Mouse (Mus musculus): Measurements from ENCODE around the gene Arhgef9.

The Arhgef9 gene

DNA sequence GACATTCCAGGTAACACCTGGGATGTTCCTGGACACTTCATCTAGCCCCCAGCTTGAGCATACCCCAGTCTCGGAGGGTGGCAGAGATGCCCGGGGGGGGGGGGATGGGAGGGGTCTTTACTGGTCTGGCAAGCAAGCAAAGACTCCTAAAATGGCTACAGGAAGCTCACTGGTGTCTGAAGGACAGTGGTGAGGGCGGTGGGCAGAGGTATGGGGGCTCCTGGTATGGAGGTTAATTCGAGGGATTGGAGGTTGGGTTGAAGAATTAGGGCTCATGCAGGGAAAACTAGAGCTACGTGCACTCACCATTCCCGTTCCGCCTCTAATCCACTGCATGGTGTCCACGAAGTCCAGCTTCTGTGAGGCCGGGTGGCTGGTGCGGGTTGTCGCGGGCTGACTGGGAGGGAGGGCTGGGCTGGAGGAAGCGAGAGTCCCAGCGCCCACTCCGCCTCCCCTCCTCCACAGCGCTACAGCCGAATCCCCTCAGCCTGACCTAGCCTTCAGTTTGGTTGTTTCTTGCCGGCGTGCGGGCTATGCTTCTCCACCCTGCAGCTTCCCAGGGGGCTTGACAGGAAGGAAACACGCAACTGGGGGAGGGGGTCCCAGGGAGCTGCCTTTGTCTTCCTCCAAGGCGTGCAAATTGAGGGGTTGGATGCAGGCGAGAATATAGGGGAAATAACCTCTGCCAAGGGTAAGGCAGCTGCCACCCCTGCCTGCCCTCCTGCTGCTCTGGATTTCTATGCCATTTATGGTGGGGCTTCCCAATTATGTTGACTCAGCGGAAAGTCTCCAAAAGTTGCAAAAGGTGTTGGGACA is at the start of gene Arhgef9:
TSS of gene Arhgef9 (minus strand) at position 753 of the 816 bp plus-strand sequence.
- DNase-seq (ENCODE audit: low spot score): peak; percentile 2

DNA sequence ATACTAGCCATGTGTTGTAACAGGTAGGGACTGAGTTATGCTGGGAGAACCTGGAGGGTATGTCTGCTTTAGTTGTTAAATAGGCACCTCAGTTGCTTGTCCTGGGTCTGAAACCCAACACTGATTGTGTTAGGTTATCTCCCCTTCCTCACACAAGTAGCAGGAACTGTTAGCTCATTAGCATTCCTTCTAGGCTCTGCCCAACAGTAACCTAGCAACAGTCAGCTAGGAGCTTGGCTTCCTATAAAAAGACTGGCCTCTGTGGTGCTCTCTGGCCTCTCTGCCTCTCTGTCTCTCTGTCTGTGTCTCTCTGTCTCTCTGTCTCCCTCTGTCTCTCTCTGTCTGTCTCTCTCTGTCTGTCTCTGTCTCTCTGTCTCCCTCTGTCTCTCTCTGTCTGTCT is 42.2 kb upstream of the Arhgef9 start:
- no peak for DNase-seq (ENCODE audit: low spot score)

DNA sequence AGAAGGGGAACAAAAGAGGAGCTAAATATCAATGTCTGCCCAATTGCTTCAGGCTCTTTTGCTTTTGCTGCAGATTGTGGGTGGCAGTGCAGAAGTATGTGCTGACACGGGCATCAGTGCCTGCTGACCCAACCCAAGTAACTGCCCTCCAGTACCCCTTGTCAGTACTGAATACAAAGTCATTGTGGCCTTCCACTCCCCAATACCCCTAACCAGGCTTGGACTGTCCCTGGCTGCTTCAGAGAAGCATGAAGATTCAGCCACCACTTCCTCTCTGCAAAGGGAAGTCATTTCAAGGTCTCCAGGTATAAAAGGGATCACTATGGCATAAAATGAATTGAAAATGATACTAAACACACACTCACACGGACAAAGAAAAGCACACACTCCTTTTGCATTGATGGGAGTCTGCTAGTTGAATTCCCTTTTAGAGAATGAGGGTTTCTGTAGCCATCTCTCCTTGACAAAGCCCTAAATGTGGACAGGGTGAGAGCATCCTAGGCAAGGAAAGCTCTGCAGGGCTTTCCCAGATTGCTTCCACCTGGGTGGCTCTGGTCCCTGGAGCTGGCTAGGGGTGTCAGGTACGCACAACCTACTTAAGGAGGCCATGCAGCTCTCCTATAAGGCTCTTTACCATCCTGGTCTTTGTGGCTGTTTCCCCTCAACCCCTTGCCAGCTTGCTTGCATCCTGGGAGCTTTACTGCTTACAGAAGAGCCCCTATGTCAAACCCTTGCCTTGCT is 1.1 kb downstream of the Arhgef9 start:
- no peak for DNase-seq (ENCODE audit: low spot score)

DNA sequence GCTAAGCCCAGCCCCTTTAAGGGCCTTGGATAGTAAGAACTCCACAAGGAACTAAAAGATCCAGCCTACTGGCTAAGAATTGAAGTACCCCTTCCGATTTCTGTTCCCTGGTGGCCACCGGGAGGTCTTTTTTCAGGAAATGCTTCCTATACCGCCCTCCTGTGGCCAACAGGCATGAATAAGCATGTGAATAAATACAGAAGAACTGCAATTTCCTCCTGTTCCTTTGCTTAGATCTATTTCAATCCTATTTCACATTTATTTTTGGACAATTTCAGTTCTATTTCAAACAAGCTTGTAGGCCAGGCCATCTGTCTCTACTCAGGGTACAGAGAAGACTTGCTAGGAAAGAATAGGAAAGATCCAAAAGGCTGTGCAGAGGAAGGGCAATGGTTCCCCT is 20.7 kb downstream of the Arhgef9 start:
- no peak for DNase-seq (ENCODE audit: low spot score)

DNA sequence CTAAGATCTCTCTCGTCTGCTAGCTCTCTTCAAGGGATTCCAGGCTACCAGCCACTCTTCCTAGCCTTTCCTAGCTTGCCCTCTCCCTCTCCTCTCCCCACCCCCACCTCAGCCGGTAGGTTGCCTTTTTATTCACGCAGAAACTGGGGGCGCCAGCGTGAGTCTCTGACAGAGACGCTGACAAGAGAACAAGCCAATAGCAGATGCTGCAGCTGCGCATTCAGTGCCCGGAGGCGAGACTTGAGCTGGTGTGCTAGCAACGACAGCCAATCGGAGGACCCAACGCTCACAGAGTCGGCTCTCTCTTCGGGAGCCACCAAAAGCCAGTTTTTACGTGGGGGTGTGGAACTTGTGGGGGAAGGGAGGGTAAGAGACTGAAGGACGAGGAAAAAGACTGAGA is 30.3 kb downstream of the Arhgef9 start:
- DNase-seq (ENCODE audit: low spot score): peak; percentile 75

DNA sequence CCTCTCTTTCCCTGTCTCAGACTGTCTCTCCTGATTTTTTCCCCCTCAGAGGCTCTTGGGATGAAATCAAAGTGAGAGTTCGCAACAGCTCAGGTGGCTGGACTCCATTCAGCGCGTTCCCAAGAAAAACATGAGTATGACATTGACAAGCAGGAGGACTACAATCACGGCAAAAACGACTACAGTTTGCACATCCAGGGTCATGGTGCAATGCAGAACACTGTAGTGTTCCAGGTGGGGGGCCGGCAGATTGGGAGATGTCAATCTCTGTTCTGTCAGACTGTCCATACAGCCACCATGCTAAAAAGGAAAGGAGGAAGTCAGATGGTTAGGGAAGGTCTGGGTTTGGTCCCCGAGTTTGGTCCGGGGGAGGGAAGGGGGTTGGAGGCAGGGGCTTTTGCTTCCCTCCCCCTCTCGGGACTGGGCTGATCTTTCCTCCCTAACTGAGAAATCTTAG is 31.0 kb downstream of the Arhgef9 start:
- peak; percentile 1 for DNase-seq (ENCODE audit: low spot score)

DNA sequence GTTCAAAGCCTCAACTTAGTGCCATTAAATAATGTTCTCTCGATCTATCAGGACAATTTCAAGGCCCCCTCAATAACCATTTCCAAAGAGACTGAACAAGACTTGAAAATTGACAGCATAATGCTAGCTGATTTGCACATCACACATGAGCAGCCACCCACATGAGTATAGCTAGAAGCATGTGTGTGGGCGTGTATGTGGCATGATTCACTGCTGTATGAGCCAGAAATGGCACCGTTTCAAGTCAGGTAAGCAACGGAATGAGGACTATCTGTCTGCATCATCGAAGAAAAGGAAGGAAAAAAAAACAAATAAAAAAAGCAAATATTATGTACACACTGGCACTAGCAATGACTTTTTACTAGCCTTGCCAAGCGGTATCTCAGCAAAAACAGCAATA is 32.5 kb downstream of the Arhgef9 start:
- DNase-seq (ENCODE audit: low spot score): no peak

DNA sequence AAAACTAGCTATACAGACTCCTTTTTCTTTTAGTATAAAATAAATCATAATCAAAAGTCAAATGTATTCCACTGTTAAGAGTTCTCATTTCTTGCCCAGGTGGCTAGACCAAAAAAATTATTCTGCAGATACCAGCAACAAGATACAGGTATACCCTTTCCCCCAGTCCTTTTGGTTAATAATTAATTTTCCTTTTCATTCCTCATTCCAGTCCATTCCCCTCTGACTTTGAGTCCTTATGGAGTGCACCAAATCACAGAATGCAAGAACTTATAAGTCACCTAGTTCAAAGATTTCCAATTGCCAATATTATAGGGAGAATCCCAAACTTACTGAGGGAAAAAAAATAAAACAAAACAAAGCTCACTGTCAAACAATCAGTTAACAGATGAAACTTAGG is 33.2 kb downstream of the Arhgef9 start:
- DNase-seq (ENCODE audit: low spot score): no peak

DNA sequence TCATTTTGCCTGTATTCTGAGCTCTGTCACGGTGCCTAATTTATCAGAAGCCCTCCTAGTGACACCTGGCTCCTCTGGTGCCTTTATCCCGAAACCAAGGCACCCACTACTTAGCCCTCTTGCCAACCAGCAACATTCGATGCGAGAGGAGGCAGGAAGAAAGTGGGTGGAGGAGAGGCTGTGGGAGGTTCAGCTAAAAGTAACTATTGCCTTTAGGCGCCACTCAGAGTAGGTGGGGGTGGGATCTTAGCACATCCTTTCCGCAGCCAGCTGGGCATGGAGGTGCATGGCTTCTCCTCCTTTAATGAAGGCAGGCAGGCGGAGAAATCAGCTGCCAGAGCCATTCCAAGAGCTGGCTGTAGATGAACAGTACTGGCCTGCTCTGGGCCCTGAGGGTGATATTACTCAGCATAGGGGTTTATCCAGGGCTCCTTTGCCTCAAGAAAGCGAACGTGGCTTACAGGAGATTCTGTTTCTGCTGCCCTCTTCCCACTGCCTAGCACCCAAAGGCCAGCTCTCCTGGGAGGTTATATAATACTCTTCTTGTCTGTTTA is 39.7 kb downstream of the Arhgef9 start:
- no peak for DNase-seq (ENCODE audit: low spot score)

DNA sequence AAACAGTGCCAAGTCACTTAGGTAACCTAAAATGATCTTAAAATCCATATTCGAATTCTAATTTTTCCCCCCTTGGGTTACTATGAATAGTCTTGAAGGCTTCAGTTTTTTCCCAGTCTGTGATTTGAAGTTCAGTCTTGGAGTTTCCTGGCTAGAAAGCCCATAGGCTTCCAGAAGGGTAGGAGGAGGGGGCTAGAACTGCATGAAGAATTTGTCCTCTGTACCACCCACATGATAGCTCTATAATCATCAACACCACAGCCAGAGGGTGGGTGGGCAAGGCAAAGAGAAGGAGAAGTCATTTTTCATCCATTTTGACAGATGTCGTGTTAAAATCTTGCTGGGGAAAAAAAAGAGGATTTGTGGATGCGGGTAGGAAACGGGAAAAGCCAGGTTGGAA is 58.0 kb downstream of the Arhgef9 start:
- no peak for DNase-seq (ENCODE audit: low spot score)

DNA sequence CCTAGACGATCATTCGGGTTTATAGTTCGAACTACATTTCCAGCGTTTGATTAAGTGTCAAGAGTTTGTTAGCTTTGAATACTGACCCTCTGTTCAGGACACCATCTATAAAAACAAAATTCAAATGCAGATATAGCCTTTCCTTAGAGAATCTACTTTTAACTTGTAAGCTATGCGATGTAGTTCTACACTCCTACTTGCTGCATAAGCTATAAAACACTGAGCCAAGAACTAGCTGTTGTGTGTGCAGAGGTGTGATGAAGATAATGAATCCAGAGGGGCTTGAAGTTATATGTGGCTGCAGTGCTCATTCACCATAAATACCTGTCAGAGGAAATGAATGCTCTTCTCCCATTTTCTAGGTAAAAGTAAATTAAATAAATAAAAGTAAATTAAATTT is 63.2 kb downstream of the Arhgef9 start:
- no peak for DNase-seq (ENCODE audit: low spot score)

DNA sequence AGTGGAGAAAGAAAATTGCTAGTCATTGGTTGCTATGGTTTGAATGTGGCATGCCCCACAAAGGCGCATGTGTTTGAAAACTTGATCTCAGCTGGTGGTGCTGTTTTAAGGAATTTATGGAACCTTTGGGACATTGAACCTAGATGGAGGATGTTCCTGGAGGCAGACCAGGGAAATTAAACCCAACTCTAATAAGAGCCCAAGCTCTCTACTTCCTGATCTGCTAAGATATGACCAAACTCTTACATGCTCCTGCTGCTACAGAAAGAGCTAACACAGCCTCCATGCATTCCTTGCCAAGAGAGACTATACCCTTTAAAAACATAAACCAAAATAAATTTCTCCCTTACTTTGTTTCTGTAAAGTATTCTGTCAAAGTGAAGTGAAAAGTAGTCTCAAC is 63.7 kb downstream of the Arhgef9 start:
- DNase-seq (ENCODE audit: low spot score): no peak

DNA sequence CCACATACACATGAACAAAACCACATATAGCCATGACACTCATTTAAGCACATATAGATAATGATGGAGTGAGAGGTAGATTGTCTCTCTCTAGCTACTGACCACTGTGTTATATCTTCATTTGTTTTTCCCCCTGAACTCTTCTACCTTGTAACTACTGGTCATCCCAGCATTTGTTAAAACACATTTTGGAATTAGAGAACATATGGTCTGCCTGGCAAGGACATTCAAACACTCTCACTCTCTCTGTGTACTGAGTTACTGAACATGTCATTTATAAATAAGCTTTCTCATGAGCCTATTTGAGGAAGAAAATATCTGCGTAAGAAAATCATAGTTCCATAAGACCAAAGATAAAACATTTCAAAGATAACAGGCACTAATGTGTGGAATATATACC is 64.9 kb downstream of the Arhgef9 start:
- no peak for DNase-seq (ENCODE audit: low spot score)

DNA sequence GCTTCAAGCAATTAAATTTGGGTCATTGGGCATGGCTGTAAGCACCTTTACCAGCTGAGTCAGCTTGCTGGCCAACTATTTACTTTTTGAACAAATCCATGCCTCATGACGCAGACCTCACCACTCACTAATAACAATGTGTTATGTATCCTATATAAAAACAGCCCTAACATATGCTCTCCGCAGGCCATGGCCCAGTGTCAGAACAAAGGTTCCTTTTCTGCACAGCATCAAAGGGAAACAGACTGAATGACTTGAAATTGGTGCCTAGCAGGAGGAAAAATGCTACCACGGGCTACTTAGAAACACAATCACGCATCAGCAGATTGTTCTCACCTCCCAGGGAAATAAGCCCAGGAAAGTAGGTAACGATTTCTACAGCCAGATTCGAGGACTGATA is 73.2 kb downstream of the Arhgef9 start:
- DNase-seq (ENCODE audit: low spot score): no peak

DNA sequence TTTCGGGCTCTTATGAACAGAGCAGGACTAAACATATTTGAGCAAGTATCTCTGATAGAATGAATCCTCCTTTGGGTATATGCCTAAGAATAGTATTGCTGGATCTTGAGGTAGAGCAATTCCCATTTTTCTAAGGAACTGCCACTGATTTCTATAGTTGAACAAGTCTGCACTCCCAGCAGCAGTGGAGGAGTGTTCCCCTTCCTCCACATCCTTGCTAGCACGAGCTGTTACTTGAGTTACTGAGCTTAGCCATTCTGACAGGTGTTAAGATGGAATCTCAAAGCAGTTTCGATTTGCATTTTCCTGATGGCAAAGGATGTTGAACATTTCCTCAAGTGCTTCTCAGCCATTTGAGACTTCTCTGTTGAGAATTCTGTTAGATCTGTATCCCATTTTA is 92.3 kb downstream of the Arhgef9 start:
- no peak for DNase-seq (ENCODE audit: low spot score)

DNA sequence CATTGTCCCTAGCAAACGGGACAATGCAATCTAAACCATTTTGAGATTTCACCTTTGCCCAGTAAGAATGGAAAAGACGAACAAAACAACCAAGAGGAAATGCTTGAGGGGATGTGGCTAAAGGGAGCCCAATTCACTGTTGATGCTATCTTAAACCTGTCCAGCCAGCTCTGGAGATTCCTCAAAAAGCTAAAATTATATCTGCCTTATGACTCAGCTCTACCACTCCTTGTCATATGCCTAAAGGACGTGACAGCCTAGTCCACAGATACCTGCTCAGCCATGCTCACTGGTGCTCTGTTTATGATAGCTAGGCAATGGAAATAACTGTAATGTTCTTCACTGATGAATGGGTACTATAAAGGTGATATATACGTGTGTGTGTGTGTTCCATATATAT is 109.0 kb downstream of the Arhgef9 start:
- no peak for DNase-seq (ENCODE audit: low spot score)

DNA sequence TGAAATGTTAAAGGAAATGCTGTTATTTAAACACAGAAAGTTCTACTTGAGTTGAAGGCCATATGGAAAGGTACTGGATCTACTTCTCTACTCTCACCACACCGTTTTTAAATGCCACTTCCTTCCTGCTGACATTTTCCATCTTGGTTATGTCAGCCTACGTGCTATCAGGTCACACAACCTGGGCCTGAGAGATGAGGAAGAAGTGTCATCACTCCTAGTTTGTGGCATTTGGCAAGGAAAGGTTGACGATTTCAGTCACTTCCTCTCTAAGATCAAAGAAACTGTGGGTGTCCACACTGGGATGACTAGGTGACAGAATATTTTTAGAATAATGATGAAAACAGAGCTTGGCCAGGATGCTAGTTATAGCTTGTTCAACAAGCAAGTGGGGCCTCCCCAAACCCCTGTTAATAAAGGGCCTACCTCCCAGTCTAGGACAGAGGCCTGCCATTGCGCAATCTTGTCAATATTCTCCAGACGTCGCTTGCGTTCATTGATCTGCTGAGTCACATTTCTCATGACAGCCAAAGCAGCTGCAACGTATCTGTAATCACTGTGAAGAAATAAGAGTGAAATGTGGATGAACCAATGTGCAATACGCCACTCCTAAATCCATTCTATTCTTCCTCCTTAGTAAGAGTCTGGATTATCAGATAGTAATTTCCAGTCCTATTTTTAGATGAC is 119.5 kb downstream of the Arhgef9 start:
- DNase-seq (ENCODE audit: low spot score): no peak

DNA sequence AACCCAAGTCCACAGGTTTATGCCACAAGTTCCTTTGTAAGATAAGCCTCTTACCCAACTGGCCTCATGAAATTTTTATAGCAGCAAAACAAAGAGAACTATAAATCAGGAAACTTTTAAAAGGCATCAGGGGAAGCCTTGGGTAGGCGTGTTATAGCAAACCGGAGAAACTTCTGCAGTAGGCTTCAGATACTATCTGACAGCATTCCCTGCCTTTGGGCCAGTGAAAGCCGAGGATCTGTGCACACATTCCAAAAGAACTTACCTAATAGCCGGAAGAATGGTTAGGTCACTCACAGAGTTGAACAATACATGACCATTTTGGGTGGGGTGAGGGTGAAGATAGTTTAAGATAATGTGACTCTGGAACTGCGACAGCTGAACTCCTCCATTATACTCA is 168.7 kb downstream of the Arhgef9 start:
- DNase-seq (ENCODE audit: low spot score): no peak

DNA sequence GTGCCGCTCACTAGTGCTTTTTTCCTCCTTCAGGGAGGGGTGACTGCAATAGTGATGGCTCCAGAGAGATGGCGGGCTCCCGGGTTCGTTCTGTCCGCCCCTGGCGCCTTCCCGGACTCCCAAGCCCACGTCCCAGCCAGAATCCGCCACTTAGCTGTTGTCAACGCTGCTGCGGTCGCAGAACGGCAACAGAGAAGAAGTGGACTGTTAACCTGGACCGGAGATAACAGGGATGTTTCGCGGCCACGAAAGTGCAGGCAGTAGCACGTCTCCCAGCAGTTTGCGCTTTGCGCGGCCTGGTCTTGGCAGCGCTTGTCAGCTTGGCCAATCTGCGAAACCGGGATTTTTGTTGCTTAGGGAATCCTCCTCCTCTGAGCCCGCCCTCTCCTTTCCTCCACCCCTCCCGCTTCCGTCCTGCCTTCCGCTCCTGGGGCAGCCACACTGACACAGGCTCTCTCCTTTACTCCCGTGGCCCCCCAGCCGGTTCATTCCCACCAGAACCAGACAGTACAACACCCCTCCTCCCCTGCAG is 170.2 kb downstream of the Arhgef9 start, which contains the start of gene Spin4:
TSS of gene Spin4 (minus strand) at position 322 of the 532 bp plus-strand sequence.
- DNase-seq (ENCODE audit: low spot score): peak; percentile 82

DNA sequence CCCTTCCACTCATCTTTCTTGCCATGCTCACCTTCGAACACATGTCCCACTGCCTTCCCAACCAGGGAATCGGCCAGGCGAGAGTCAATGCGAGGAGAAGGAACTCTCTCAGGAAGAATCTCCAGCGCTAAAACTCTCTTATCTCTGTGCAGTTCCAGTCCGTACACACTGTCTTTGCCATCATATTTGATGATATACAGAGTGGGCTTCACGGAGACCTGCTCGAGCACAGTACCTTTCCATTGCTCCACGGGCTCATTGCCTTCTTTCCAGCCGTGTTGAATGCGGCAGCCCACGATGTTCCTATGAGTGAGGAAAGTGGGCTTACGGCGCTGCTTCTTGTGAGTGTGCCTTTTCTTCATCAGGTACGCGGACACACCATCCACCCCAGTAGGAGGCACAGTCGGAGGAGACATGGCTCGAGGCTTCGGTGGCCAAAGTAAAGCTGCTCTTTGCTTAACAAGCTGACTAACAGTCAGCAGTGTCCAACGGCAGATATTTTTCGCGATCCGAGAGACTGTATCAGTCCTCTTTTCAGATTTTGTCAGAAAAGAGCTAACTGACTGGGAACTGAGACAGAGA is 170.8 kb downstream of the Arhgef9 start:
- DNase-seq (ENCODE audit: low spot score): peak; percentile 18

DNA sequence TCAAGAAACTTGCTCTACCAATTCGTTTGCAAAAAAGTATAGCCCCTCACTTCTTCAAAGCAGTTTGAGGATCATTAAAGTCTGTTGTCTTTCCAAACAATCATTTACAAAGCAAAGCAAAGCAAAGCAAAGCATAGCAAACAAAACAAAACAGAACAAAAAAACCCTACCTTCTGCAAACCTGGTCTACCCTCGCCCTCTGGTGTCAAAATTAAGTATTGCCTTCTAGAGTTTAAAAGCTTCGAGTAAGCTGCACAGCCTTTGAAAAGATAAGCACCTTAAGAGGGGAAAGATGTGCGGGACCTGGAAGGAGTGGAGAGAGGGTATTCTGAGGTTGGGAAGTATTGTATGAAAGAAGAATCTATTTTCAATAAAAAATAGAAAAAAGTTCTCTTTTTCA is 184.6 kb downstream of the Arhgef9 start:
- no peak for DNase-seq (ENCODE audit: low spot score)

Measured in yolk sac, embryonic 10.5 days (tissue).